Mouse (Mus musculus) hindbrain, embryonic 14.5 days (tissue): ENCODE results near the gene Dnajb8. TPM values are rescaled to one million over a fixed set of nuclear protein-coding genes. Genes with fewer than 3 reads are reported as not detected.

ENCODE experiments used
- ATAC-seq: fragments of 200-750 bp; cut with Nextera tagmentation; 2 replicates; pipeline ENCODE4 v1.8.0; 2017; ENCODE audit warnings: moderate number of reproducible peaks, mild to moderate bottlenecking, moderate TSS enrichment, moderate library complexity; ENCODE audit not compliant: low FRiP score
- DNase-seq: peaks from one replicate; pipeline ENCODE4 v3.0.0-alpha.2; 2015; ENCODE audit warnings: low spot score
- H3K27ac ChIP-seq: fragments of 300-500 bp; sonication (generic); 2 replicates; pipeline ENCODE4 v1.5.1; 2014; ENCODE audit warnings: mild to moderate bottlenecking, moderate library complexity
- H3K27me3 ChIP-seq: fragments of 300-500 bp; sonication (generic); 2 replicates; pipeline ENCODE4 v1.6.1; 2014; ENCODE audit warnings: mild to moderate bottlenecking, low read length, mixed read lengths; ENCODE audit not compliant: control insufficient read depth, insufficient read depth
- H3K36me3 ChIP-seq: fragments of 300-500 bp; sonication (generic); replicated peaks from 2 replicates; pipeline ENCODE4 v1.6.1; 2014; ENCODE audit not compliant: control insufficient read depth, insufficient read depth
- H3K4me1 ChIP-seq: fragments of 300-500 bp; sonication (generic); replicated peaks from 2 replicates; pipeline ENCODE4 v1.6.1; 2014; ENCODE audit warnings: antibody characterized with exemption, low read length, mixed read lengths; ENCODE audit not compliant: control insufficient read depth, insufficient read depth
- H3K4me2 ChIP-seq: fragments of 300-500 bp; sonication (generic); replicated peaks from 2 replicates; pipeline ENCODE4 v1.6.1; 2014; ENCODE audit warnings: mild to moderate bottlenecking, moderate library complexity
- H3K4me3 ChIP-seq: fragments of 300-500 bp; sonication (generic); replicated peaks from 2 replicates; pipeline ENCODE4 v1.5.1; 2014; ENCODE audit warnings: mild to moderate bottlenecking, low read length
- H3K9ac ChIP-seq: fragments of 300-500 bp; sonication (generic); 2 replicates; pipeline ENCODE4 v1.6.1; 2014
- H3K9me3 ChIP-seq: fragments of 300-500 bp; sonication (generic); 2 replicates; pipeline ENCODE4 v1.6.1; 2016; ENCODE audit warnings: low read length; ENCODE audit not compliant: control insufficient read depth
- WGBS: fragments of 180-500 bp; shearing (Covaris S2); extraction: QIAGEN DNeasy Blood & Tissue Kit; methylation state at CpG from one replicate; pipeline ENCODE4 v1.1.7; 2014; 5-methylcytosine and 5-hydroxymethylcytosine counted together
- polyA plus RNA-seq: library from polyadenylated mRNA; unstranded; fragments of >200 nt; fragmentation: Nextera tagmentation; extraction: Ambion mirVana; gene quantifications from 2 replicates; pipeline ENCODE4 v1.2.1, GENCODE M21; 2014

The Dnajb8 gene
- polyA plus RNA-seq, 1 experiment from 2014 or later = not detected

GRCm38 (mm10) chr6:88198070-88198940 lies 23.8 kb upstream of the Dnajb8 start:
- Histone ChIP-seq H3K27me3 (peaks cover 95% of the 10 kb centered on the region), H3K4me3 (peak overlapping the region; percentile 31), H3K9me3 (no peaks in the 10 kb centered on the region), H3K4me2 (peak overlapping the region; percentile 54), H3K27ac (no peak overlapping the region), H3K9ac (peak overlapping the region; percentile 45), H3K36me3 (no peaks in the 10 kb centered on the region), H3K4me1 (peaks cover 12% of the 10 kb centered on the region)
- ATAC-seq (0 out of 2 replicates have a peak, but pooled peaks have one; percentile 58), DNase-seq (no peak)
- WGBS = under 1% methylated on average over 39 of the region's 62 CpGs

GRCm38 (mm10) chr6:88199001-88199717 lies 22.9 kb upstream of the Dnajb8 start:
- Histone ChIP-seq H3K4me1 (peaks cover 6% of the 10 kb centered on the region; the same call in 1 of the 2 replicates), H3K9me3 (no peaks in the 10 kb centered on the region), H3K36me3 (no peaks in the 10 kb centered on the region), H3K27ac (no peak overlapping the region), H3K27me3 (peaks cover 95% of the 10 kb centered on the region), H3K9ac (peak overlapping the region; percentile 45), H3K4me2 (peak overlapping the region; percentile 54), H3K4me3 (peak overlapping the region; percentile 31)
- WGBS = under 1% methylated on average over 39 of the region's 39 CpGs
- no peak for ATAC-seq
- DNase-seq = no peak

- Histone ChIP-seq H3K9me3 (no peaks in the 10 kb centered on the region), H3K27ac (no peak overlapping the region), H3K4me2 (peak overlapping the region; percentile 54), H3K36me3 (no peaks in the 10 kb centered on the region), H3K9ac (no peak overlapping the region), H3K4me1 (0 out of 2 replicates have a peak, but pooled peaks cover 5% of the 10 kb centered on the region), H3K27me3 (peaks cover 100% of the 10 kb centered on the region), H3K4me3 (peak overlapping the region; percentile 31)
- 3% methylated on average over 50 of the region's 50 CpGs for WGBS
- ATAC-seq = no peak
- no peak for DNase-seq
These were observed 22.1 kb upstream of the Dnajb8 start for GRCm38 (mm10) chr6:88199718-88200692.

- Histone ChIP-seq H3K27ac (no peak overlapping the region), H3K4me1 (0 out of 2 replicates have a peak, but pooled peaks cover 5% of the 10 kb centered on the region), H3K36me3 (no peaks in the 10 kb centered on the region), H3K9me3 (no peaks in the 10 kb centered on the region), H3K9ac (no peak overlapping the region), H3K4me3 (peak overlapping the region; percentile 31; the same call in 1 of the 2 replicates), H3K27me3 (peaks cover 100% of the 10 kb centered on the region), H3K4me2 (peak overlapping the region; percentile 54)
- ATAC-seq = no peak
- no peak for DNase-seq
- 5% methylated on average over 20 of the region's 20 CpGs for WGBS
These were observed 21.1 kb upstream of the Dnajb8 start for GRCm38 (mm10) chr6:88200693-88201609.

GRCm38 (mm10) chr6:88201926-88202700 lies 20.0 kb upstream of the Dnajb8 start:
- no peak for ATAC-seq
- Histone ChIP-seq H3K27ac (no peak overlapping the region), H3K4me3 (no peak overlapping the region; the same call in 1 of the 2 replicates), H3K4me1 (0 out of 2 replicates have a peak, but pooled peaks cover under 1% of the 10 kb centered on the region), H3K27me3 (peaks cover 100% of the 10 kb centered on the region), H3K36me3 (no peaks in the 10 kb centered on the region), H3K4me2 (peak overlapping the region; percentile 6; the same call in 1 of the 2 replicates), H3K9ac (no peak overlapping the region), H3K9me3 (no peaks in the 10 kb centered on the region)
- 6% methylated on average over 15 of the region's 15 CpGs for WGBS
- no peak for DNase-seq

GRCm38 (mm10) chr6:88202921-88203690 lies 19.0 kb upstream of the Dnajb8 start:
- H3K27ac ChIP-seq = no peak overlapping the region
- no peak for ATAC-seq

GRCm38 (mm10) chr6:88203791-88204405 lies 18.2 kb upstream of the Dnajb8 start:
- 5% methylated on average over 10 of the region's 10 CpGs for WGBS
- DNase-seq (no peak), ATAC-seq (no peak)
- no peaks in the 10 kb centered on the region for H3K36me3 ChIP-seq
- H3K4me3 ChIP-seq = no peak overlapping the region
- no peak overlapping the region for H3K4me2 ChIP-seq
- no peak overlapping the region for H3K27ac ChIP-seq
- no peaks in the 10 kb centered on the region for H3K9me3 ChIP-seq
- H3K27me3 ChIP-seq = peaks cover 100% of the 10 kb centered on the region
- no peaks in the 10 kb centered on the region for H3K4me1 ChIP-seq
- H3K9ac ChIP-seq = no peak overlapping the region

More at GRCm38 (mm10) chr6:88202921-88203690, 19.0 kb upstream of the Dnajb8 start:
- no peaks in the 10 kb centered on the region for H3K36me3 ChIP-seq
- peak; percentile 30 for DNase-seq
- no peak overlapping the region for H3K4me3 ChIP-seq
- H3K9ac ChIP-seq = no peak overlapping the region
- no peak overlapping the region for H3K4me2 ChIP-seq
- H3K9me3 ChIP-seq = no peaks in the 10 kb centered on the region
- peaks cover 100% of the 10 kb centered on the region for H3K27me3 ChIP-seq
- whole genome bisulfite sequencing = 3% methylated on average over 24 of the region's 24 CpGs
- no peaks in the 10 kb centered on the region for H3K4me1 ChIP-seq
